Mouse (Mus musculus) hindbrain, embryonic 11.5 days (tissue): ENCODE data around the gene Vps11. TPM values are rescaled to one million over a fixed set of nuclear protein-coding genes. Genes with fewer than 3 reads are reported as not detected.

Experiments used
- ATAC-seq: fragments of 200-750 bp; cut with Nextera tagmentation; 2 replicates; pipeline ENCODE4 v1.8.0; 2017; ENCODE audit warnings: mild to moderate bottlenecking, moderate TSS enrichment, moderate library complexity; ENCODE audit not compliant: low FRiP score
- DNase-seq: peaks from one replicate; pipeline ENCODE4 v3.0.0-alpha.2; 2015; ENCODE audit warnings: low spot score
- H3K27ac ChIP-seq: fragments of 300-500 bp; sonication (generic); 2 replicates; pipeline ENCODE4 v1.5.1; 2014; ENCODE audit warnings: mild to moderate bottlenecking, low read depth, low read length
- H3K27me3 ChIP-seq: fragments of 300-500 bp; sonication (generic); 2 replicates; pipeline ENCODE4 v1.6.1; 2014; ENCODE audit warnings: mild to moderate bottlenecking, low read length, moderate library complexity, mixed read lengths; ENCODE audit not compliant: control insufficient read depth, insufficient read depth
- H3K36me3 ChIP-seq: fragments of 300-500 bp; sonication (generic); 2 replicates; pipeline ENCODE4 v1.6.1; 2014; ENCODE audit warnings: mild to moderate bottlenecking, low read length, moderate library complexity, mixed read lengths; ENCODE audit not compliant: control insufficient read depth, insufficient read depth
- H3K4me1 ChIP-seq: fragments of 300-500 bp; sonication (generic); replicated peaks from 2 replicates; pipeline ENCODE4 v1.6.1; 2014; ENCODE audit warnings: low read length, mixed read lengths; ENCODE audit not compliant: control insufficient read depth, insufficient read depth
- H3K4me2 ChIP-seq: fragments of 300-500 bp; sonication (generic); replicated peaks from 2 replicates; pipeline ENCODE4 v1.6.1; 2014; ENCODE audit warnings: mild to moderate bottlenecking, low read depth, low read length
- H3K4me3 ChIP-seq: fragments of 300-500 bp; sonication (generic); 2 replicates; pipeline ENCODE4 v1.5.1; 2014; ENCODE audit warnings: low read depth, low read length
- H3K9ac ChIP-seq: fragments of 300-500 bp; sonication (generic); 2 replicates; pipeline ENCODE4 v1.6.1; 2014; ENCODE audit warnings: low read depth, low read length
- H3K9me3 ChIP-seq: fragments of 300-500 bp; sonication (generic); 2 replicates; pipeline ENCODE4 v1.6.1; 2016; ENCODE audit warnings: low read length; ENCODE audit not compliant: control insufficient read depth
- WGBS: fragments of 180-500 bp; shearing (Covaris S2); extraction: QIAGEN DNeasy Blood & Tissue Kit; methylation state at CpG from one replicate; pipeline ENCODE4 v1.1.7; 2014; 5-methylcytosine and 5-hydroxymethylcytosine counted together
- polyA plus RNA-seq: library from polyadenylated mRNA; unstranded; fragments of >200 nt; fragmentation: Nextera tagmentation; extraction: Ambion mirVana; gene quantifications from 2 replicates; pipeline ENCODE4 v1.2.1, GENCODE M21; 2014

Vps11 gene
- polyA plus RNA-seq, 1 experiment from 2014 or later, result 23.4 TPM

GRCm38 (mm10) chr9:44336093-44336406 is 25.4 kb downstream of the Vps11 start:
- Histone ChIP-seq H3K27me3 (no peaks in the 10 kb centered on the region), H3K36me3 (peaks cover 15% of the 10 kb centered on the region), H3K4me1 (peaks cover 4% of the 10 kb centered on the region; the same call in 1 of the 2 replicates), H3K9me3 (no peaks in the 10 kb centered on the region), H3K4me3 (peak overlapping the region; percentile 89), H3K27ac (0 out of 2 replicates have a peak overlapping the region, but pooled peaks have one; percentile 95), H3K9ac (peak overlapping the region; percentile 99), H3K4me2 (peak overlapping the region; percentile 78)
- ATAC-seq (no peak), DNase-seq (no peak)
- 2% methylated on average over 5 of the region's 5 CpGs for whole genome bisulfite sequencing

GRCm38 (mm10) chr9:44335331-44336092 is 26.0 kb downstream of the Vps11 start:
- H3K4me3 ChIP-seq, result peak overlapping the region; percentile 89
- H3K27ac ChIP-seq, result peak overlapping the region; percentile 95
- H3K27me3 ChIP-seq, result no peaks in the 10 kb centered on the region
- no peak for ATAC-seq
- peaks cover 4% of the 10 kb centered on the region; the same call in 1 of the 2 replicates for H3K4me1 ChIP-seq
- peaks cover 15% of the 10 kb centered on the region for H3K36me3 ChIP-seq
- H3K9ac ChIP-seq, result peak overlapping the region; percentile 99
- peak; percentile 70 for DNase-seq
- WGBS, result under 1% methylated on average over 48 of the region's 50 CpGs
- no peaks in the 10 kb centered on the region for H3K9me3 ChIP-seq
- peak overlapping the region; percentile 78 for H3K4me2 ChIP-seq

GRCm38 (mm10) chr9:44334396-44335330 is 26.8 kb downstream of the Vps11 start, which contains the start of gene H2afx:
Gene H2afx, plus strand, starts transcription at chr9:44334694.
- WGBS, result under 1% methylated on average over 91 of the region's 91 CpGs
- ATAC-seq, result peak; percentile 97
- peak within 1 kb of the TSS; percentile 99 for H3K9ac ChIP-seq
- no peaks in the 10 kb centered on the region for H3K9me3 ChIP-seq
- peaks cover 15% of the 10 kb centered on the region for H3K36me3 ChIP-seq
- peak within 1 kb of the TSS; percentile 89 for H3K4me3 ChIP-seq
- no peaks in the 10 kb centered on the region for H3K27me3 ChIP-seq
- H3K4me1 ChIP-seq, result peaks cover 4% of the 10 kb centered on the region; the same call in 1 of the 2 replicates
- H3K27ac ChIP-seq, result peak within 1 kb of the TSS; percentile 95
- peak within 1 kb of the TSS; percentile 78 for H3K4me2 ChIP-seq
- DNase-seq, result peak; percentile 97

GRCm38 (mm10) chr9:44332918-44333638 is 28.4 kb downstream of the Vps11 start:
- no peak for ATAC-seq
- Histone ChIP-seq H3K27ac (no peak overlapping the region), H3K4me1 (peaks cover 4% of the 10 kb centered on the region; the same call in 1 of the 2 replicates)

GRCm38 (mm10) chr9:44330736-44331135 is 30.7 kb downstream of the Vps11 start:
- Histone ChIP-seq H3K4me1 (peaks cover under 1% of the 10 kb centered on the region; the same call in 1 of the 2 replicates), H3K36me3 (peaks cover 18% of the 10 kb centered on the region), H3K9ac (no peak overlapping the region), H3K4me3 (no peak overlapping the region), H3K27me3 (no peaks in the 10 kb centered on the region), H3K9me3 (no peaks in the 10 kb centered on the region), H3K27ac (no peak overlapping the region), H3K4me2 (no peak overlapping the region)
- WGBS, result 96% methylated on average over 6 of the region's 6 CpGs
- ATAC-seq (no peak), DNase-seq (no peak)

More at GRCm38 (mm10) chr9:44332918-44333638, 28.4 kb downstream of the Vps11 start:
- Histone ChIP-seq H3K4me3 (no peak overlapping the region), H3K9me3 (no peaks in the 10 kb centered on the region), H3K36me3 (peaks cover 18% of the 10 kb centered on the region), H3K4me2 (no peak overlapping the region), H3K9ac (no peak overlapping the region), H3K27me3 (no peaks in the 10 kb centered on the region)
- no peak for DNase-seq
- 94% methylated on average over 13 of the region's 13 CpGs for WGBS

- DNase-seq (no peak), ATAC-seq (no peak)
- Histone ChIP-seq H3K27me3 (no peaks in the 10 kb centered on the region), H3K4me2 (peak overlapping the region; percentile 80), H3K4me3 (peak overlapping the region; percentile 60), H3K9ac (no peak overlapping the region), H3K27ac (no peak overlapping the region), H3K9me3 (no peaks in the 10 kb centered on the region), H3K36me3 (peaks cover 11% of the 10 kb centered on the region), H3K4me1 (peaks cover 2% of the 10 kb centered on the region; the same call in 1 of the 2 replicates)
- WGBS, result 97% methylated on average over 5 of the region's 5 CpGs
Observed at GRCm38 (mm10) chr9:44327926-44328325, 33.5 kb downstream of the Vps11 start.

- H3K27me3 ChIP-seq, result no peaks in the 10 kb centered on the region
- peaks cover 2% of the 10 kb centered on the region; the same call in 1 of the 2 replicates for H3K4me1 ChIP-seq
- H3K4me3 ChIP-seq, result peak overlapping the region; percentile 60
- ATAC-seq (peak; percentile 67), DNase-seq (peak; percentile 60)
- H3K4me2 ChIP-seq, result peak overlapping the region; percentile 80
- H3K9ac ChIP-seq, result peak overlapping the region; percentile 91
- under 1% methylated on average over 22 of the region's 22 CpGs for WGBS
- peaks cover 7% of the 10 kb centered on the region for H3K36me3 ChIP-seq
- peak overlapping the region; percentile 88 for H3K27ac ChIP-seq
- no peaks in the 10 kb centered on the region for H3K9me3 ChIP-seq
Observed at GRCm38 (mm10) chr9:44327064-44327711, 34.3 kb downstream of the Vps11 start.
